Mouse (Mus musculus) right cerebral cortex, postnatal 14 days (tissue): ENCODE measurements around the gene Slco1a5.
"Not testable (repeated sequence)": the region's sequence is repeated elsewhere in the genome, so short reads cannot be mapped to it uniquely, and the experiment has no call there.

ENCODE experiments used
- DNase-seq: peaks from one replicate; pipeline ENCODE4 v3.0.0; 2022

Slco1a5 gene

DNA sequence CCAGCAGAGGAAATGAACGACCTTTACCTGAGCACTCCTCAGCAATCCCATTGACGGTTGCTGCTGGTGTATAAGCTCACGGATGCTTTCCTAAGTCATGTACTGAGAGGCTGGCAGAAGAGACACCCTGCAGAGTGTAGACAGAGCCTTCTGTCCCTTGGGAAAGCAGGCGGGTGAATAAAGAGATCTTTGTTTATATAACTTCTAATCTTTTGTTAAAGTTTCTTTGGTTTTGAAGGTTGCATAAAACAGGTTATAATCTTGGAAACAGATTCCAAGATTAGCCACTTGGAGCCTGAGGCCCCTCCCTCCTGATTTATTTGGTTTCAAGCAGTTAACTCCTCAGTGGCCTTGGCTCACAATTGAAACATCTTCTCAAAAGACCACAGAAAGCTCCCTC is at the start of gene Slco1a5:
TSS of gene Slco1a5 (minus strand) at position 101 of the 400 bp plus-strand sequence.
- no peak for DNase-seq

- DNase-seq, result no peak
These were observed 46.8 kb upstream of the Slco1a5 start for GRCm38 (mm10) chr6:142369568-142369967.

DNA sequence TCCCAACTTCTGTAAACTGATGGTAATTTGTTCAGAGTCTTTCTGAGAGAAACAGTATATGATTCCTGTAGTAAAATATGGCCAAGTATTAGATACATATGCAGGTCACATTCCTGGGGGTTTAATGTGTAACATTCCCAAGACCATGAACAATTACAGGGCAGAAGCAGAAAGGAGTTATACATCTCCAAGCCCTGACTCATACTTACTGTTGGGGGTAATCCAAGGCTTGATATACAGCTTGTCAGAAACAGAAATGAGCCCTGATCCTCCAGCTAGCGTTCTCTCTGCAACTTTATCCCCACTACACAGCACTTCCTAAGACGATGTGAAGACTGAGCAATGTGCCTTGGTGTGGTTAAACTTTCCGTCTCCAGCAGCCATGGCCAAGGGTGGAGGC is 44.8 kb upstream of the Slco1a5 start:
- no peak for DNase-seq

DNA sequence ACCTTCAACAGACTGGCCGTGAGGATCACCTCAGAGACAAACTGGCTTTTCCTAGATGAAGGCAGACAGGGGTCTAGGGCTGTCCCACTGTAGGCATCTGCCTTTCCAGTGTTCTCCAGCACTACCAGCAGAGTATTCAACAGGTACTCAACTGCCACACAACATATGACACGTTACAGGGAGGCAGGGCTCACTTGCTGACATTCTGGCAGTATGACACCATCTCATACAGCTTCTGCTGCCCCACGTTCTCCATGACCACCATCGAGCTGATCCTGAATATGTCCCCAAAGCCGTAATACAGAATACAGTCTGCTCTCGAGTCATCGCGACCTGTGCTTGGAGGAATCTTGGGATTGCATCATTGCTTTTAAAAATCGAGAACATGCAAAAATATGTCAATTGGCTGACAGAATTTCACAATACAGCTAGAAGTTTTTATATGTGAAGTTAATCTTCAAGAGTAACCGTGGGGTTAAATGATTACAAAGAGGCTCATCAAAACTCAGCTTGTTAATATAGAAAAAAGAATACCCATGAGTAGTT is 43.8 kb upstream of the Slco1a5 start:
- DNase-seq, result no peak

DNA sequence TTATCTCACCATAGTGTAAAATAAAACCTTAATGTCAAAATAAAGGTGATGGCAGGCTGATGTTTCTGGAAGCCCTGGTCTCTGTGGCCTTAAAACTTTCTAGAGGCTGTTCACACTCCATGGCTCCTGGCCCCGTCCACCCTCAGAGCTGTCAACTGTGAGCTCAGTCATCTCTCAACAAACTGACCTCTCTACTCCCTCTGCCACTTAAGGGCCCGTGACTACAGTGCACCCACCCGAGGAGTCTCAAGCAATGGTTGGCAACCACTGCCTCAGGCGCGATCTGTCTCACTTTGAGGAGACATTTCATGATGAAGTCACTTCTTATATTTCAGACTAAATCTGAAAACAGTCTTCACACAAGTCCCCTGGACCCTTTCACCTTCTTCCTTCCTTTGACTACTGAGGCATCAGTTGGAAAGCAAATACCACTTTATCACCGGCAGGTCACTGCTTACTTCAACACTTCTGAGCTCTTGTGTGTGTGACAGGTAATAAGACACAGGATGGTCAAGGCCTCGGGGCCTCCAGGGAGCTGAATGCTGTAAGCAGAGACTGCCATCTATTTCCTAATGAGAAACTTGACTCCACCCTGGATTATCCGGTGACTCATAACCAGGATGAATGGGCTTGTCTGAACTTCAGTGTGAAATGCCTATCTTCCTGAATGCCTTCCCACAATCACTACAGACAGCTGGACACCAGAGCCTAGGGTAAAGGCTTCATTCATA is 43.1 kb upstream of the Slco1a5 start:
- DNase-seq, result no peak

GRCm38 (mm10) chr6:142363019-142363576 is 40.3 kb upstream of the Slco1a5 start:
- no peak for DNase-seq

GRCm38 (mm10) chr6:142362036-142362435 is 39.3 kb upstream of the Slco1a5 start:
- no peak for DNase-seq

DNA sequence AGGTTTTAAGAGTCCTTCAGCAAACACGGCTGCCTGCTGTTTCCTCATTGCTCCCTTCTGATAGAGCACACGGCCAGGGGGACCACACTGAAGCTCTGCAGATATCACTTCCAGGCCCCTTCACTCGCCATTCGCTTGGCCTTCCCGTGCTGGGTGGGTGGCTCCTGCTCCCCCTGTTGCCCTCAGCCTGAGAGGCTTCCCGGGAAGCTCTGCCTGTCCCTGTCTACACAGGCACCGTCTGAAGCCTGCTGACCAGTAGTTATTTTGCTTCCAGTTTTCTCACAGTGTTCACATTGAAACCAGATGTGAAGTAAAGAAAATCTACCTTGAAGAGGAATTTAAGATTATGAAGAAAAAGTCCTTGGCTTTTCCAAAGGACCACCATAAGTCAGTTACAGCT is 34.3 kb upstream of the Slco1a5 start:
- no peak for DNase-seq

GRCm38 (mm10) chr6:142352099-142352498 is 29.3 kb upstream of the Slco1a5 start:
- not testable (repeated sequence) for DNase-seq

DNA sequence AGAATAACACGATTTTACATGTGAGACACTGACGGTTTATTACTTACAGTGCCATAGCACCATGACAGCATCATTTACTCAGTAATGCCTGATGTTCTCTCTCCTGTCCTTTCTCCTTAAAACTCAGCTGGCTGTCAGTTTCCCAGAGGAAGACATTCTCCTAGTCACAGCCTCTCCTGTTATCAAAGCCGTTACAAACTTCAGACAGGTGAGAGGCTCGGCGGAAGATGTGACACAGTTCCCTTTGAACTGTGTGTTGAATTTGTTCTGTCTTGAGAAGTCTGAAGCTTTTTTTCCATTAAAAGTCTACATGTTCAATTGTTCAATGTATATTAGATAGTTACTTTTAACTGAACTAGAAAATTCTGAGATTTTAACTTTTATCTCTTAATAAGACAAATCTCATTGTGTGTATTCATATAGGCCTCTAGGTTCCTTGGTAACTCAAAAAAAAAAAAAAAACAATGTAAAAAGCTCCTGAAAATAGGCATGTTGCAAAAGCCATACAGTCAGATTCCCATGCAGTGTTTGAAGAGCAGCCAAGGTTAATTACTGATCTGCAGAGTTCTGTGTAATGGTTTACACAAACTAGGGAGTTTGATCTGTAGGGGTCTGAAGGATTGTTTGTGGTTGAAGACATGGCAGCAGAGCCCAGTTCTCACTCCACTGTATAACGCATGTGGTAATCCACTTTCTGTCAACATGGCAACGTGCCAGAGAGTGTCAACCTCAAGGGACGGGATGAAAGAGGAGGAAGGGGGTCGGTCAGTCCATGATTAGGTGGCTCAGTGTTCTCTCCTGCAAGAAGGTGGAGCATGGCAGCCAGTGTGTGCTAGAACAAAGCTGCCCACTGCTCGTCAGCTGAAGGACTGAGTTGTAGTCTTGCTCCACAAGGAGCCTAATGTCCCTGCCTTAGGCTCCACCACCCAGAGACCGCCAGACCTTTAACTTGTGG is 24.9 kb upstream of the Slco1a5 start:
- no peak for DNase-seq

DNA sequence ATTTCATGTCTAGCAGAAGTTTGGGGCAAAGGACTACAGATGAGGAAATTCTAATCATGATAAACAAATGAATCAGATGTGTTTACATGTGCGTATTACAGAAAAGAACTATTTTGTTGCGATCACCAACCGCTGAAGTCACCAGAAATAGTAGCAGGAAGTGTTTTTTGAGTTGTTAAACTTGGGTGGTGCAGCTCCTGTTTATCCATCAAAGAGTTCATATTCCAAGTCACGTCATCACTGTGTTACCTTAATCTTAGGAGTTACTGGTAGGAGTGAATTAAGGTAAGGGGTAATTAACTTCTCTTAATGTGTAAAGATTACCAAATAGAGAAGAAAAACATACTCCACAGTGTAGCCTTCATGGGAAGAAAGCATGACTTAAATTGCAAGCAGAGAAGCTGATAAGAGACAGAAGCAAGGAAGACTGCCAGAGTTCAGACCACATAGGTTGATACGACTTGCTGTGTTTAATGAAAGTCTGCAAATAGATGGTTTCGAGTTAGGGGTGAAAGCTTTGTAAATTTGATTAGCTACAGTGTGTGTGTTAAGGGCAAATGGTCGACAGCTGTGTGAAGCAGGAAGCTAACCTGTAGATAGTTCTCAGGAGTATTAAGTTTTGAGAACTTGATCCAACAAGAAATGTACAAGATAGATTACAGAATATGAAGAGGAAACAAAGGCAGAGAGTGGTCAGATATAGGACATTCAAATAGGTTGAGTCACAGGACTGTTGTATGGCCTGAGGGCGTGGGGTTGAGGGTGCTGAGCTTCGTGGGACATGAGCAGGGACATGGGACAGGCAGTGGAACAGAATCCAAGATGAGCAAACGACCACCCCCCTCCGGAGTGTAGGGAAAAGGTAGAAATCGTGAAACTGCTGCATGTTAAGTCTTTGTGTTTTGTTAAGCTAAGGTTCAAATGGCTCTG is 23.7 kb upstream of the Slco1a5 start:
- no peak for DNase-seq

DNA sequence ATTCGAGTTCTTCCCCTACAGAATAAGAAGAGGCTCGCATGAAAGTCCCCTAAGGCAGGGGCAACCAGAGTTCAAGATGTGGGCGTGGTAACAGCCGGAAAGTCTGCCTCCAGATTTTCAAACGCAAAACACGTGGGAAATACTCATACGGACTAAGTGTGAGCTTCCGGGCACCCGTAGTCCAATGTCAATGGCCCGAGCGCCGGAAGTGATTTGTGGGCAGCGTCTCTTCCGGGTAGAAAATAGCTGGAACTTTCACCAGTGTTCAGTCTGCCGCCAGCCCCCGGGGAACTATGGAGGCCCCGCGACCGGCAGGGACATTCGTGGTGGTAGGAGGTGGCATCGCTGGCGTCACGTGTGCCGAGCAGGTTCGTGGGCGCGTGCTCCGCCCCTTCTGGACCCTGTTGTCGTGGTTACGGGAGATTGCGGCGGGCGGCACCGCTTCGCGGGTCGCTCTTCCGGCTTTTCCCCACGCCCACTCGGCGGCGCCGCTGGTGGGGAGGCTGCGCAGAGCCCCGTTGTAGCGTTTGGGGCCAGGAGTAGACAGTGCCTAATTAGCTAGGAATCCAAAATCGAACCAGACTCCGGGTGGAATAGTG is 22.8 kb upstream of the Slco1a5 start, which contains the start of gene Pyroxd1:
TSS of gene Pyroxd1 (plus strand) at position 215 of the 599 bp plus-strand sequence.
- DNase-seq, result peak; percentile 81

DNA sequence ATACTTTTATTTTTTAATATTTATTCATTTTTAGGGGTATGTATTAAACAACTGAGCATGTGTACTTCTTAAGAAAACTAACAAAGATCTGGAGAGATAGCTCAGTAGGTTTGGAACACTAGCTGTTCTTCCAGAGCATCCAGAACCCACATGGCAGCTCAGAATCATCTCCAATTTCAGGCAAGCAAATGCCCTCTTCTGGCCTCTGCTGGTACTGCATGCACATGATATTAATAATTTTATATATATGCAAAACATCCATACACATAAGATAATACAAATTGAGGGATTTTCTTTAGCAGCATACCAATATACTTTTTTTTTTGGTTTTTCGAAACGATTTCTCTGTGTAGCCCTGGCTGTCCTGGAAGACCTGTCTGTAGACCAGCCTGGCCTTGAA is 20.8 kb upstream of the Slco1a5 start:
- DNase-seq, result peak; percentile 67

GRCm38 (mm10) chr6:142339576-142339975 is 16.8 kb upstream of the Slco1a5 start:
- DNase-seq, result no peak

DNA sequence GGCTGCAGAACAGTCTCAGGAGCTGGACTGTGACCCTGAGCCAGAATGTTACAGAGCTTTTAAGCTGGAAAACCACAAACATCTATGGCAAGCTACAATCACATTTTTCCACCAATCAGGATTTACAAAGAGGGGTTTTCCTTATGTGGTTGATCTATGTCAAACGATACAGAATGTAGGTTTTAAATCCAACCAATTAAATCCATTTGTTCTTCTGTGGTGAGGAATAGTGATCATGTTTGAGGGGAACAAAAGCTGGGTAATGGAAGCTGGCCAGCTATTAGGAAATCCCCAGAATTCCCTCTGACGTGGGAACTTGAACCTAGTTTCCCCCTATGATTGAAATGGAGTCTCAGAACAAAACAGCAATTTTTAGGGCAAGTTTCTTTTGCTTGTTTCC is 16.2 kb upstream of the Slco1a5 start:
- no peak for DNase-seq

GRCm38 (mm10) chr6:142329201-142329600 is 6.4 kb upstream of the Slco1a5 start:
- DNase-seq, result no peak

DNA sequence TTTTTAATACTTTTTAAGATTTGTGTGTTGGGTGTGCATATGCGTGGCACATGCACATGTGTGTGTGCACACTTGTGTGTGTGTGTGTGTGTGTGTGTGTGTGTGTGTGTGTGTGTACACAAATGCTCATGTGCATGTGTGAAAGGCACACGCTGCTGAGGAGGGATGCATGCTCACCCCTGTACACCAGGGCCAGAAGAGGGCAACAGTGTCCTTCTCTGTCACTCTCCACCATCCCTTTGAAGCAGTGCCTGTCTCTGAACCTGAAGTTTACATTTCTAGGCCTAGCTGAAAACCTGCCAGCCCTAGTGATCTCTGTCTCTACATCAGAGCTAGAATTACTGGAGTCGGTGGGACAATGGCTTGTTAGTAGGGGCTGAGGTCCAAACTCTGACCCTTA is 3.8 kb upstream of the Slco1a5 start:
- DNase-seq, result no peak

DNA sequence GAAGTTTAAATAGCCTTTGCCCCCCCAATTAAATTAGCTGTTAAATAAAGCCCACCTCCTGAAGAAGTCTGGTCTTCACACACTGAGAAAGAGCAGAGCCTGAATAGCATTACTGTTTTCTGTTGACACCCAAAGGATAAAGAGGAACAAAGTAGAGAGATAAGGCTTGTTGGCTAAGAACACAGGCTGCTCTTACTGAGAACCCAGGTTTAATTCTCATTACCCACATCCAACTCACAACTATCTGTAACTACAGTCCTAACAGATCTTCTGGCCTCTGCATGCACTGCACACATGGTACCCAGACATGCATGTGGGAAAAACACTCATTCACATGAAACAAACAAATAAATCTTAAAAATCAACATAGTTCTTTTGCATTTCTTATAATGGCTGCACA is 5.7 kb downstream of the Slco1a5 start:
- no peak for DNase-seq

DNA sequence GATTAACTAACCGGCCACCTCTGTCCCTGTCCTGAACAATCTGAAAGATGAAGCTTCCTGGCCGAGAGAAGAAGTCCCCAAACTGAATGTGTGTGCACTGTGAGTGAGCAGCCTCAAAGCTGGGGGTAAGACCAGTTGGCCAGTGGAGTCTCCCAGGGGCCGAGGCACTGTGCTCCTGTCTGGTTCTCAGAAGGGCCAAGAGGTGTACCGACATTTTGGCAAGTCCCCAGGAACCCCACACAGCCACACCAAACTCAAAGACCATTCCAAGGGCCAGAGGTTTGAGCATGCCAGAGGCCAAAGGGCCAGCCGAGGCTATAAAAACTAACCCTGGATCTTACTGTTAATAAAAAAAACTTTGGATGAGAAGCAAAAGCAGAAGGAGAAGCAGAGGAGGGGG is 8.5 kb downstream of the Slco1a5 start:
- DNase-seq, result no peak

GRCm38 (mm10) chr6:142305076-142305475 is 17.7 kb downstream of the Slco1a5 start:
- DNase-seq, result no peak

- no peak for DNase-seq
These were observed 24.7 kb downstream of the Slco1a5 start, which contains the start of gene Iapp for GRCm38 (mm10) chr6:142298098-142298497. Gene Iapp, plus strand, starts transcription at chr6:142298423.
